Mouse (Mus musculus) lung, embryonic 14.5 days (tissue): ENCODE measurements around the gene Pip5k1b. TPM values are rescaled to one million over a fixed set of nuclear protein-coding genes. Genes with fewer than 3 reads are reported as not detected.

Source experiments
- ATAC-seq: fragments of 200-750 bp; cut with Nextera tagmentation; 2 replicates; pipeline ENCODE4 v1.8.0; 2017; ENCODE audit warnings: mild to moderate bottlenecking, moderate TSS enrichment, moderate library complexity; ENCODE audit not compliant: insufficient read depth
- DNase-seq: peaks from one replicate; pipeline ENCODE4 v3.0.0-alpha.2; 2015
- H3K27ac ChIP-seq: fragments of 300-500 bp; sonication (generic); 2 replicates; pipeline ENCODE4 v1.5.1; 2014; ENCODE audit warnings: low read depth, mild to moderate bottlenecking, moderate library complexity
- H3K27me3 ChIP-seq: fragments of 300-500 bp; sonication (generic); 2 replicates; pipeline ENCODE4 v1.6.1; 2014; ENCODE audit warnings: low read length, control low read depth; ENCODE audit not compliant: insufficient read depth
- H3K36me3 ChIP-seq: fragments of 300-500 bp; sonication (generic); 2 replicates; pipeline ENCODE4 v1.6.1; 2014; ENCODE audit warnings: control low read depth; ENCODE audit not compliant: insufficient read depth
- H3K4me1 ChIP-seq: fragments of 300-500 bp; sonication (generic); 2 replicates; pipeline ENCODE4 v1.6.1; 2014; ENCODE audit warnings: antibody characterized with exemption, control low read depth; ENCODE audit not compliant: insufficient read depth
- H3K4me2 ChIP-seq: fragments of 300-500 bp; sonication (generic); 2 replicates; pipeline ENCODE4 v1.6.1; 2014; ENCODE audit warnings: mild to moderate bottlenecking
- H3K4me3 ChIP-seq: fragments of 300-500 bp; sonication (generic); 2 replicates; pipeline ENCODE4 v1.5.1; 2014; ENCODE audit warnings: low read depth, low read length
- H3K9ac ChIP-seq: fragments of 300-500 bp; sonication (generic); 2 replicates; pipeline ENCODE4 v1.6.1; 2014
- H3K9me3 ChIP-seq: fragments of 300-500 bp; sonication (generic); 2 replicates; pipeline ENCODE4 v1.6.1; 2016; ENCODE audit warnings: low read depth, low read length, control low read depth
- CTCF ChIP-seq: IDR thresholded peaks from 2 replicates; pipeline ENCODE4 v1.5.1; 2016; ENCODE audit warnings: antibody characterized with exemption, low read depth
- WGBS: fragments of 180-500 bp; shearing (Covaris S2); extraction: QIAGEN DNeasy Blood & Tissue Kit; methylation state at CpG from one replicate; pipeline ENCODE4 v1.1.7; 2014; 5-methylcytosine and 5-hydroxymethylcytosine counted together
- polyA plus RNA-seq: library from polyadenylated mRNA; unstranded; fragments of >200 nt; fragmentation: Nextera tagmentation; extraction: Ambion mirVana; gene quantifications from 2 replicates; pipeline ENCODE4 v1.2.1, GENCODE M21; 2014

The Pip5k1b gene
- polyA plus RNA-seq, 1 experiment from 2014 or later: 2.6 TPM

GRCm38 (mm10) chr19:24316060-24316725, 239.5 kb downstream of the Pip5k1b start:
- no peaks in the 10 kb centered on the region for H3K27me3 ChIP-seq
- no peak overlapping the region for H3K9ac ChIP-seq
- H3K4me2 ChIP-seq: no peak overlapping the region
- no peaks in the 10 kb centered on the region for H3K4me1 ChIP-seq
- TF ChIP-seq CTCF: no peak
- 66% methylated on average over 9 of the region's 9 CpGs for WGBS
- no peaks in the 10 kb centered on the region for H3K36me3 ChIP-seq
- H3K27ac ChIP-seq: no peak overlapping the region
- no peak for DNase-seq
- no peak for ATAC-seq
- no peak overlapping the region for H3K4me3 ChIP-seq
- no peaks in the 10 kb centered on the region for H3K9me3 ChIP-seq

- Histone ChIP-seq H3K4me1 (no peaks in the 10 kb centered on the region), H3K36me3 (no peaks in the 10 kb centered on the region), H3K27ac (no peak overlapping the region), H3K4me2 (no peak overlapping the region), H3K4me3 (no peak overlapping the region), H3K9me3 (no peaks in the 10 kb centered on the region), H3K9ac (no peak overlapping the region), H3K27me3 (no peaks in the 10 kb centered on the region)
- no peak for TF ChIP-seq CTCF
- ATAC-seq: no peak
- WGBS: 91% methylated on average over 4 of the region's 4 CpGs
- no peak for DNase-seq
These were observed 240.4 kb downstream of the Pip5k1b start for GRCm38 (mm10) chr19:24315234-24315633.

- H3K4me3 ChIP-seq: no peak overlapping the region
- H3K4me2 ChIP-seq: no peak overlapping the region
- H3K36me3 ChIP-seq: no peaks in the 10 kb centered on the region
- TF ChIP-seq CTCF: no peak
- no peaks in the 10 kb centered on the region for H3K4me1 ChIP-seq
- no peak overlapping the region for H3K27ac ChIP-seq
- H3K9me3 ChIP-seq: no peaks in the 10 kb centered on the region
- no peak overlapping the region for H3K9ac ChIP-seq
- H3K27me3 ChIP-seq: no peaks in the 10 kb centered on the region
- 90% methylated on average over 11 of the region's 11 CpGs for WGBS
- no peak for DNase-seq
- no peak for ATAC-seq
These were observed 241.0 kb downstream of the Pip5k1b start for GRCm38 (mm10) chr19:24314676-24315075.

GRCm38 (mm10) chr19:24312556-24313342, 242.9 kb downstream of the Pip5k1b start:
- no peak for DNase-seq
- no peaks in the 10 kb centered on the region for H3K36me3 ChIP-seq
- TF ChIP-seq CTCF: no peak
- no peaks in the 10 kb centered on the region for H3K27me3 ChIP-seq
- no peak overlapping the region for H3K4me2 ChIP-seq
- 77% methylated on average over 12 of the region's 12 CpGs for WGBS
- no peaks in the 10 kb centered on the region for H3K9me3 ChIP-seq
- ATAC-seq: no peak
- H3K4me3 ChIP-seq: no peak overlapping the region
- no peak overlapping the region for H3K9ac ChIP-seq
- H3K27ac ChIP-seq: no peak overlapping the region
- H3K4me1 ChIP-seq: 0 out of 2 replicates have a peak, but pooled peaks cover 4% of the 10 kb centered on the region

- no peak for DNase-seq
- 71% methylated on average over 5 of the region's 5 CpGs for WGBS
- no peak for TF ChIP-seq CTCF
These were observed 243.6 kb downstream of the Pip5k1b start for GRCm38 (mm10) chr19:24312046-24312445.

GRCm38 (mm10) chr19:24308305-24308705, 247.4 kb downstream of the Pip5k1b start:
- H3K4me3 ChIP-seq: no peak overlapping the region
- DNase-seq (peak; percentile 57), ATAC-seq (peak; percentile 68)
- H3K9ac ChIP-seq: no peak overlapping the region; the same call in 1 of the 2 replicates
- no peaks in the 10 kb centered on the region for H3K36me3 ChIP-seq
- H3K4me1 ChIP-seq: 0 out of 2 replicates have a peak, but pooled peaks cover 5% of the 10 kb centered on the region
- H3K27me3 ChIP-seq: no peaks in the 10 kb centered on the region
- H3K27ac ChIP-seq: peak overlapping the region; percentile 78
- no peak for TF ChIP-seq CTCF
- H3K9me3 ChIP-seq: no peaks in the 10 kb centered on the region
- no peak overlapping the region for H3K4me2 ChIP-seq
- WGBS: 9% methylated on average over 5 of the region's 5 CpGs

More at GRCm38 (mm10) chr19:24312046-24312445, 243.6 kb downstream of the Pip5k1b start:
- ATAC-seq: no peak
- Histone ChIP-seq H3K36me3 (no peaks in the 10 kb centered on the region), H3K27me3 (no peaks in the 10 kb centered on the region), H3K9ac (no peak overlapping the region), H3K4me2 (no peak overlapping the region), H3K9me3 (no peaks in the 10 kb centered on the region), H3K4me1 (0 out of 2 replicates have a peak, but pooled peaks cover 5% of the 10 kb centered on the region), H3K4me3 (no peak overlapping the region), H3K27ac (no peak overlapping the region)
